Comparison of ENCODE assay signal across 11 mouse cellular contexts in the genomic region with DNA sequence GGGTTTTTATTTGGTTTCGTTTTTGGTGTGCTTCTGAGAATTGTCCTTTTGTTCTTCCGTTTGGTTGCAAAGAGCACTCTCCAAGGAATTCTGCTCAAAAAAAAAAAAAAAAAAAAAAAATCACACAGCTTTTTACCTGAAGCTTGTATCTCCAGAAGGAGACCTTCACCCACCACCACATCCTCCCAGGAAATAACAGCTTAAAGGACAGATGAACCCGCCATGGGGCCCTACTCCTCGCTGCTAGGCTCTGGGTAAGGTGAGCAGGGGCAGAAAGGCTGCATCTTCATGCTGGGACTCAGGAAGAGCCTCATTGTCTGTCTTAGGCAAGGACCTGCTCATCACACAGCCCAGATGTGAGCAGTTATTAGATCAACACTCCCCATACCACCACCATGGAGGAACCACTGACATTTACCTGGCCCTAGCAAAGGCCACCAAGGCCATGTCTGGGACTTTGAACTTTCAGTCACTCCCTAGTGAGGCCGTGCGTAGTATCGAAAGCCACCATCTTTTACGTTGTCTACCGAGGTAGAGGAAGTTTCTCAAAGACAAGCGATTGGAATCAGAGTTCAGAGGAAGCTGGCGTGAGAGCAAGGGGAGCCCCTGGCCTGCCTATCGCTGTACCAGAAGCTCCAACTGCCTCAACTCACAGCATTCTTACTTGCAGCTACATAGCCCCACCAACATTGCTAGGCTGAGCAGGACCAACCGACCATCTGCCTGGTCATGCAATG.
A peak's percentile ranks its signal among the peaks of the same experiment; 100 is the strongest.
DNase-seq lines count a peak whose midpoint lies in the region; ATAC-seq lines count a peak whose summit lies in the region.
"Had no signal": no experiment of that assay in that cellular context is flagged by ENCODE, and none has a peak within 500 bp of the region (broad histone marks: within the 10 kb centered on the region; RNA-seq: fewer than 3 reads in every experiment).

No protein-coding gene starts in this region.

- no peak for ATAC-seq in heart, embryonic 15.5 days (replicated peaks; ENCODE audit: insufficient number of reproducible peaks, insufficient read depth, low FRiP score, low read depth)
- ATAC-seq in CD4-positive, CD25-positive, alpha-beta regulatory T cell, adult 4 months, result peak; percentile 13
- ATAC-seq in intestine, embryonic 15.5 days, result no peak

- WGBS in heart, embryonic 15.5 days, result 79% methylated on average over 13 of the region's 13 CpGs
- WGBS in intestine, embryonic 15.5 days, result 84% methylated on average over 13 of the region's 13 CpGs

- H3K36me3 ChIP-seq in heart, embryonic 15.5 days, result no peaks in the 10 kb centered on the region
- no peaks in the 10 kb centered on the region for H3K36me3 ChIP-seq in intestine, embryonic 15.5 days
- H3K36me3 ChIP-seq: embryonic facial prominence, embryonic 12.5 days had no signal

- DNase-seq in heart, postnatal 14 days, result no peak
- DNase-seq in natural killer cell, adult 2 months (ENCODE audit: low spot score in 2 of 2), result peak; percentile 39 to 43
- DNase-seq in cerebellum, postnatal 25 days, result no peak
- no peak for DNase-seq in kidney, postnatal 4 days
- DNase-seq in ovary, postnatal 36 days (ENCODE audit: low spot score), result no peak
- DNase-seq: heart, postnatal 36 days had no signal

- H3K4me2 ChIP-seq in heart, embryonic 15.5 days, result no peak overlapping the region
- H3K4me2 ChIP-seq in intestine, embryonic 15.5 days (replicated peaks), result no peak overlapping the region
- H3K4me2 ChIP-seq: embryonic facial prominence, embryonic 12.5 days had no signal

- peaks cover 30% of the 10 kb centered on the region for H3K4me1 ChIP-seq in heart, embryonic 15.5 days (replicated peaks)
- H3K4me1 ChIP-seq in intestine, embryonic 15.5 days (replicated peaks), result peaks cover 37% of the 10 kb centered on the region
- H3K4me1 ChIP-seq: embryonic facial prominence, embryonic 12.5 days had no signal

- H3K4me3 ChIP-seq in heart, embryonic 15.5 days, result no peak overlapping the region
- H3K4me3 ChIP-seq in intestine, embryonic 15.5 days (replicated peaks), result no peak overlapping the region
- H3K4me3 ChIP-seq: embryonic facial prominence, embryonic 12.5 days had no signal

- no peaks in the 10 kb centered on the region for H3K9me3 ChIP-seq in heart, embryonic 15.5 days (replicated peaks)
- no peaks in the 10 kb centered on the region for H3K9me3 ChIP-seq in intestine, embryonic 15.5 days
- H3K9me3 ChIP-seq: embryonic facial prominence, embryonic 12.5 days had no signal

- H3K27ac ChIP-seq in heart, embryonic 15.5 days, result peak overlapping the region; percentile 75
- H3K27ac ChIP-seq in intestine, embryonic 15.5 days, result 0 out of 2 replicates have a peak overlapping the region, but pooled peaks have one; percentile 6
- H3K27ac ChIP-seq: embryonic facial prominence, embryonic 12.5 days; liver, embryonic 14.5 days had no signal

- intact Hi-C loops in heart, postnatal 14 days (cut with DNase I), result no loop called here

- H3K9ac ChIP-seq in heart, embryonic 15.5 days, result no peak overlapping the region
- no peak overlapping the region for H3K9ac ChIP-seq in intestine, embryonic 15.5 days
- H3K9ac ChIP-seq: embryonic facial prominence, embryonic 12.5 days; liver, embryonic 14.5 days had no signal

- H3K27me3 ChIP-seq in heart, embryonic 15.5 days, result no peaks in the 10 kb centered on the region
- no peaks in the 10 kb centered on the region for H3K27me3 ChIP-seq in intestine, embryonic 15.5 days (replicated peaks)
- H3K27me3 ChIP-seq: embryonic facial prominence, embryonic 12.5 days had no signal

Comparison
In these comparisons a context has a peak if more than half of its experiments do, and no peak if none do; other contexts are left out.
1. DNase-seq: peak in natural killer cell, adult 2 months (2 of 2); none in heart, postnatal 14 days (0 of 2), cerebellum, postnatal 25 days (0 of 2), kidney, postnatal 4 days (0 of 2) and ovary, postnatal 36 days (single experiment).